Mouse (Mus musculus) thymus, adult 2 months (tissue): ENCODE results near the gene Ppfia3. TPM values are rescaled to one million over a fixed set of nuclear protein-coding genes. Genes with fewer than 3 reads are reported as not detected.
A peak's percentile ranks its signal among the peaks of the same experiment; 100 is the strongest.

Experiments used
- DNase-seq: peaks from one replicate; pipeline ENCODE4 v3.0.0; 2021
- H3K27ac ChIP-seq: fragments of 200-500 bp; 2 replicates; pipeline ENCODE4 v1.5.1; 2012; ENCODE audit warnings: low read length, control low read depth; ENCODE audit not compliant: control insufficient read depth, insufficient read depth
- H3K27me3 ChIP-seq: fragments of 200-500 bp; 2 replicates; pipeline ENCODE4 v1.6.1; 2012; ENCODE audit warnings: mild to moderate bottlenecking, low read length, moderate library complexity, mixed read lengths; ENCODE audit not compliant: control insufficient read depth, insufficient read depth
- H3K36me3 ChIP-seq: fragments of 200-500 bp; 2 replicates; pipeline ENCODE4 v1.6.1; 2012; ENCODE audit warnings: mild to moderate bottlenecking, low read length, moderate library complexity; ENCODE audit not compliant: control insufficient read depth, insufficient read depth
- H3K4me1 ChIP-seq: fragments of 200-500 bp; replicated peaks from 2 replicates; pipeline ENCODE4 v1.6.1; 2012; ENCODE audit warnings: low read length; ENCODE audit not compliant: control insufficient read depth, insufficient read depth
- H3K4me3 ChIP-seq: fragments of 200-500 bp; 2 replicates; pipeline ENCODE4 v1.5.1; 2012; ENCODE audit warnings: mild to moderate bottlenecking, low read length, control low read depth, moderate library complexity; ENCODE audit not compliant: control insufficient read depth, insufficient read depth
- CTCF ChIP-seq: fragments of 200-500 bp; IDR thresholded peaks from 2 replicates; pipeline ENCODE4 v1.5.1; 2012; ENCODE audit warnings: mild to moderate bottlenecking, control low read depth, low read length, moderate library complexity, borderline replicate concordance; ENCODE audit not compliant: control insufficient read depth, poor library complexity, insufficient read depth; ENCODE audit errors: extremely low read depth
- POLR2A ChIP-seq: fragments of 200-500 bp; IDR thresholded peaks from 2 replicates; pipeline ENCODE4 v1.6.1; 2012; ENCODE audit warnings: mild to moderate bottlenecking, low read length, control low read depth, moderate library complexity; ENCODE audit not compliant: control insufficient read depth, poor library complexity, insufficient read depth; ENCODE audit errors: extremely low read depth
- WGBS: fragments of 180-500 bp; shearing (Covaris S2); methylation state at CpG from one replicate; pipeline ENCODE4 v1.1.7; 2018; 5-methylcytosine and 5-hydroxymethylcytosine counted together
- polyA plus RNA-seq: library from polyadenylated mRNA; depleted of rRNA; stranded (reverse); fragments of >200 nt; gene quantifications from 2 replicates; pipeline ENCODE4 v1.2.3, GENCODE M21; 2012

Gene Ppfia3
- polyA plus RNA-seq, 1 experiment, result 0.65 TPM

- Histone ChIP-seq H3K27me3 (peaks cover 13% of the 10 kb centered on the region), H3K36me3 (no peaks in the 10 kb centered on the region; the same call in 1 of the 2 replicates), H3K4me1 (peaks cover 28% of the 10 kb centered on the region), H3K27ac (no peak overlapping the region), H3K4me3 (peak overlapping the region; percentile 49)
- 8% methylated on average over 52 of the region's 52 CpGs for WGBS
- no peak for DNase-seq
- no peak for TF ChIP-seq CTCF
- TF ChIP-seq POLR2A, result no peak
Observed at GRCm38 (mm10) chr7:45369836-45370474, 3.1 kb upstream of the Ppfia3 start.

GRCm38 (mm10) chr7:45369022-45369745 is 2.4 kb upstream of the Ppfia3 start:
- no peak for DNase-seq
- WGBS, result 79% methylated on average over 16 of the region's 16 CpGs
- TF ChIP-seq CTCF (no peak), POLR2A (no peak)
- H3K4me1 ChIP-seq, result peaks cover 28% of the 10 kb centered on the region
- H3K27ac ChIP-seq, result no peak overlapping the region
- H3K36me3 ChIP-seq, result no peaks in the 10 kb centered on the region; the same call in 1 of the 2 replicates
- peaks cover 13% of the 10 kb centered on the region for H3K27me3 ChIP-seq
- H3K4me3 ChIP-seq, result no peak overlapping the region

DNA sequence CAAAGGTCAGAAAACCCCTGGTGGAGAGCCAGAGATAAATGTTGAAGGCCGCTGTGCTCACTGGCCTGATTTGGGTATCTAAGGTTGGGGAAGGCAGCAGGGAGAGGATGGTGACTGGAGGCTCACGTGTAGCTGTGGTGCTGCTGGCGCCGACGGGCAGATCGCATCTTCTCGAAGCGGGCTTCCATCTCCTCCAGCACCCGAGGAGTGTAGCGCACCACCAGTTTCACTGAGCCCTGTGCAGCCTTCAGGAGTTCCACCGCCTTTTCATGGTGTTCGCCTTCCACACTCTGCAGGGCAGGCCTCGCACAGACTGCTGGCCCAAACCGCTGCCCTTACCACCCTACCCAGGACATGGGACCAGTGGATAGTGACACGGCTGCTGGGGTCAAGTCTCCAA is 1.4 kb upstream of the Ppfia3 start:
- H3K4me1 ChIP-seq, result peaks cover 28% of the 10 kb centered on the region
- WGBS, result 89% methylated on average over 15 of the region's 15 CpGs
- no peak for TF ChIP-seq POLR2A
- TF ChIP-seq CTCF, result no peak
- no peak overlapping the region for H3K4me3 ChIP-seq
- H3K27me3 ChIP-seq, result peaks cover 16% of the 10 kb centered on the region
- no peaks in the 10 kb centered on the region; the same call in 1 of the 2 replicates for H3K36me3 ChIP-seq
- no peak for DNase-seq
- no peak overlapping the region for H3K27ac ChIP-seq

GRCm38 (mm10) chr7:45367020-45367880 is 431 bp upstream of the Ppfia3 start:
- Histone ChIP-seq H3K4me1 (peaks cover 28% of the 10 kb centered on the region), H3K27ac (no peak overlapping the region), H3K4me3 (peak overlapping the region; percentile 61), H3K27me3 (peaks cover 16% of the 10 kb centered on the region), H3K36me3 (no peaks in the 10 kb centered on the region)
- WGBS, result 1% methylated on average over 70 of the region's 70 CpGs
- TF ChIP-seq POLR2A (peak; percentile 36; the same call in 1 of the 2 replicates), CTCF (peak; percentile 80)
- DNase-seq, result peak; percentile 97

GRCm38 (mm10) chr7:45365742-45366651 is 822 bp downstream of the Ppfia3 start:
- DNase-seq, result no peak
- TF ChIP-seq CTCF, result no peak
- no peak for TF ChIP-seq POLR2A
- H3K27ac ChIP-seq, result no peak overlapping the region
- peaks cover 25% of the 10 kb centered on the region for H3K27me3 ChIP-seq
- peak overlapping the region; percentile 41 for H3K4me3 ChIP-seq
- peaks cover 35% of the 10 kb centered on the region for H3K4me1 ChIP-seq
- H3K36me3 ChIP-seq, result no peaks in the 10 kb centered on the region
- 20% methylated on average over 35 of the region's 35 CpGs for WGBS
